Mouse (Mus musculus) ES-E14 (cell line): ENCODE data around the gene Themis3. TPM values are rescaled to one million over a fixed set of nuclear protein-coding genes. Genes with fewer than 3 reads are reported as not detected.
"Not testable (repeated sequence)": the region's sequence is repeated elsewhere in the genome, so short reads cannot be mapped to it uniquely, and the experiment has no call there.

Experiments used
- DNase-seq: peaks from one replicate; pipeline ENCODE4 v3.0.0-alpha.2; 2013; ENCODE audit warnings: low read depth, low spot score
- H3K27ac ChIP-seq: 2 replicates; pipeline ENCODE4 v1.5.1; 2012; ENCODE audit warnings: low read depth, mild to moderate bottlenecking, low read length, moderate library complexity, mixed read lengths; ENCODE audit not compliant: poor library complexity, insufficient read depth, severe bottlenecking
- H3K36me3 ChIP-seq: 2 replicates; pipeline ENCODE4 v1.6.1; 2012; ENCODE audit warnings: mild to moderate bottlenecking, low read length, moderate library complexity, mixed read lengths; ENCODE audit not compliant: control insufficient read depth, poor library complexity, insufficient read depth, severe bottlenecking
- H3K4me1 ChIP-seq, 2 experiments: fragments of 150-350 bp in 1 of 2; sonication (generic) in 1 of 2; 2 replicates each; pipeline ENCODE4 v1.6.1; 2012; ENCODE audit warnings: low read length in 2 of 2, mild to moderate bottlenecking in 1 of 2, mixed read lengths in 1 of 2; ENCODE audit not compliant: control insufficient read depth in 2 of 2, insufficient read depth in 2 of 2, poor library complexity in 1 of 2
- H3K4me3 ChIP-seq, 2 experiments: fragments of 150-350 bp in 1 of 2; sonication (generic) in 1 of 2; 2 replicates each; pipeline ENCODE4 v1.5.1; 2012; ENCODE audit warnings: low read length in 2 of 2, low read depth in 1 of 2, mild to moderate bottlenecking in 1 of 2, mixed read lengths in 1 of 2; ENCODE audit not compliant: insufficient read depth in 1 of 2, poor library complexity in 1 of 2, severe bottlenecking in 1 of 2
- H3K9ac ChIP-seq: 2 replicates; pipeline ENCODE4 v1.6.1; 2012; ENCODE audit warnings: low read depth, mild to moderate bottlenecking, low read length, mixed read lengths; ENCODE audit not compliant: poor library complexity, insufficient read depth, severe bottlenecking
- H3K9me3 ChIP-seq: fragments of 150-350 bp; sonication (generic); 2 replicates; pipeline ENCODE4 v1.6.1; 2012; ENCODE audit warnings: low read depth, mild to moderate bottlenecking, low read length; ENCODE audit not compliant: control insufficient read depth, insufficient read depth
- CHD2 ChIP-seq: IDR thresholded peaks from 2 replicates; pipeline ENCODE4 v1.6.1; 2014; ENCODE audit warnings: mild to moderate bottlenecking, low read depth, low read length, inconsistent platforms
- HCFC1 ChIP-seq: IDR thresholded peaks from 2 replicates; pipeline ENCODE4 v1.6.1; 2012; ENCODE audit warnings: low read length, inconsistent platforms, borderline replicate concordance; ENCODE audit not compliant: insufficient read depth
- MAFK ChIP-seq: IDR thresholded peaks from 2 replicates; pipeline ENCODE4 v1.6.1; 2014; ENCODE audit warnings: mild to moderate bottlenecking, low read depth, low read length, inconsistent platforms; ENCODE audit not compliant: insufficient read depth
- ZC3H11A ChIP-seq: IDR thresholded peaks from 2 replicates; pipeline ENCODE4 v1.6.1; 2012; ENCODE audit warnings: low read depth, mild to moderate bottlenecking, inconsistent platforms, low read length, borderline replicate concordance
- ZNF384 ChIP-seq: IDR thresholded peaks from 2 replicates; pipeline ENCODE4 v1.6.1; 2012; ENCODE audit warnings: low read depth, low read length, inconsistent platforms
- in situ Hi-C, 2 experiments: fragments of 600-800 bp; cut with MboI; formaldehyde crosslinking; loops; one replicate each; pipeline ENCODE4 v1.15.1; 2025; ENCODE audit warnings: low sequenced_read_pairs in 2 of 2, inconsistent platforms in 1 of 2; ENCODE audit not compliant: unreplicated experiment in 2 of 2
- total RNA-seq: library from RNA; depleted of rRNA; stranded (reverse); fragments of 300-350 nt; gene quantifications from 2 replicates; pipeline ENCODE4 v1.2.3, GENCODE M21; 2012

Gene Themis3
- total RNA-seq, 1 experiment: 0.13 TPM

- Histone ChIP-seq H3K4me3 (no peak overlapping the region), H3K9ac (no peak overlapping the region), H3K9me3 (no peaks in the 10 kb centered on the region), H3K4me1 (no peaks in the 10 kb centered on the region), H3K27ac (no peak overlapping the region), H3K36me3 (no peaks in the 10 kb centered on the region)
- DNase-seq: peak; percentile 15
- no peak for TF ChIP-seq ZC3H11A
- in situ Hi-C loops: no loop called here
These were observed 43.9 kb downstream of the Themis3 start for GRCm38 (mm10) chr17:66550486-66550885.

- H3K27ac ChIP-seq: no peak overlapping the region
- in situ Hi-C loops: no loop called here
- no peak overlapping the region for H3K4me3 ChIP-seq
- TF ChIP-seq ZNF384: no peak
- no peak for TF ChIP-seq MAFK
- TF ChIP-seq CHD2: no peak
- TF ChIP-seq HCFC1: no peak
- TF ChIP-seq ZC3H11A: no peak
- DNase-seq: no peak
- H3K4me1 ChIP-seq: no peaks in the 10 kb centered on the region
- no peaks in the 10 kb centered on the region for H3K36me3 ChIP-seq
- no peaks in the 10 kb centered on the region; the same call in 1 of the 2 replicates for H3K9me3 ChIP-seq
- no peak overlapping the region for H3K9ac ChIP-seq
These were observed 62.1 kb downstream of the Themis3 start for GRCm38 (mm10) chr17:66532285-66532684.

DNA sequence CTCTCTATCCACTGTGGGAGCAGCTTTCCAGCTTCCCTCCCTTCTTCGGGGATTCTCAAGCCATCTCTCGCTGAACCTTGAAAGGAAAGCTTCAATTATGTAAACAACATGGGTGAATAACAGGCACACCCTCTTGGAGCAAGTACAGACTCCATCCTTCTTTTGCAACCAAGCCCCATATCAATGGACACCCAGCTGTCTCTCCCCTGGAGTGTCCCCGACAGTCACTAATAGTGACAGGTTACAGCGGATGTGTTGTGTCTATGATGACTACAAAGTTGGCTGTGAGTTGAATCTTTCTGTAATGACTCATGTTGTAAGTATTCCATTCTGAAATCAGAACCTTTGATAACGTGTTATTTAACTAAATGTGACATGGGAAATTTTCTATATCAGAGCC, 71.0 kb downstream of the Themis3 start:
- Histone ChIP-seq H3K9me3 (no peaks in the 10 kb centered on the region), H3K27ac (no peak overlapping the region), H3K9ac (no peak overlapping the region), H3K4me1 (no peaks in the 10 kb centered on the region), H3K4me3 (no peak overlapping the region), H3K36me3 (no peaks in the 10 kb centered on the region)
- in situ Hi-C loops: no loop called here
- no peak for DNase-seq
- TF ChIP-seq CHD2 (no peak), MAFK (no peak), ZNF384 (no peak), HCFC1 (no peak), ZC3H11A (no peak)

DNA sequence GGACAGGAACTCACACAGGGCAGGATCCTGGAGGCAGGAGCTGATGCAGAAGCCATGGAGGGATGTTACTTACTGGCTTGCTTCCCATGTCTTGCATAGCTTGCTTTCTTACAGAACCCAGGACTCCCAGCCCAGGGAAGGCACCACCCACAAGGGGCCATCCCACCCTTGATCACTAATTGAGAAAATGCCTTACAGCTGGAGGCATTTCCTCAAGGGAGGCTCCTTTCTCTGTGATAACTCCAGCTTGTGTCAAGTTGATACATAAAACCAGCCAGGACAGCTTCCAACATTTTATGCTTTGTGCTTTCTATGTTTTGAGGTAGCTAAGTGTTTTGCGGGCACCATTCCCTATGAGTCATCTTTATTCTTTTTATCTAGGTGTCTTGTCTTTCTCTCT, 71.8 kb downstream of the Themis3 start:
- H3K36me3 ChIP-seq, DNase-seq, H3K4me1 ChIP-seq, H3K4me3 ChIP-seq, H3K27ac ChIP-seq, H3K9ac ChIP-seq, H3K9me3 ChIP-seq, in situ Hi-C loops: not testable (repeated sequence)

DNA sequence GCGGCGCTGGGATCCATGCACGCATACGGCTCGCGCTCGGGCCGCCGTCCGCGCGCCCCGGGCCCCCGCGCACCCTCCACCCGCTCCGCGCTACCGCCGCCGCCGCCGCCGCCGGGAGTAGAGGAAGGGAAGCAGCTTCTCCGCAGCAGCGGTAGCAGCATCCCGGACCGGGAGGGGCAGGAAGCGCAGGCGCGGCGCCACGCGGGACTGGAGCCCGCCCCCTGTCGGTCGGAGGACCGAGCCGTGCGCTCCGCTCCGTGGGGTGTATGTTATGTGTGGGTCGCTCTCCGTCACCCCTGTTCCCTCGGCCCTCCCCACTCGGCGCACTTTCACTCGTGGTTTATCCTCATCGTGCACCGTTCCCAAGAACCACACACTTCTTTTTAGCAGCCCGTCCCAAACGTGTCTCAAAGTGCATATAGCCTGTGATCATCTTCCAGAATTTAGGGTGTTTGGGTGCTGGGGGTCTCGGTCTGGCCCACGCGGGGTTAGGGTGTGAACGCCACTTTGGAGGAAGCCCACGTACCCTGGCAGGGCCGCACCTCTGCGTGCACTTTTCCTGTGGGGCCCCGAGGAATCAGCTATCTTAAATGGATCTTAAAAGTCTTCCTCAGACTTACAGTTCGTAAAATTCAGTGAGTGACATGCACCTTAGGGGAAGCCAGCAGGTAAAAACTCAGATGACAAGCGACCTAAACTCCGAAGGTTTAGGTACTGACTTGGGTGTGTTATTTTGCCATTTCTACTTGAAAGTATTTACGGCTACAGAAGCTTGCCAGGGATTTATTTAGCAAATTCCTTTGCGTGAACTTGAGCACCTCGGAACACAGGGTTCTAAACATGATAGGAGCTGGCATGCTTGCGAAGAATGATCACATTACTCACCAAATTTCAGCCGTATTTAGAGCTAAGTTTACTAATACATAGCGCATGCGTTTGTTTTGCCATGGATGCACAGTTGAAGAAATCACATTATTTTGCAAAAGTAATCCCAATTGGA, 74.6 kb downstream of the Themis3 start, which contains the start of gene Rab12:
Rab12 (minus strand) TSS at position 176 of the 1,000 bp plus-strand sequence.
- Histone ChIP-seq H3K27ac (no peak within 1 kb of the TSS), H3K9ac (peak within 1 kb of the TSS; percentile 87), H3K4me1 (peaks cover under 1 to 5% of the 10 kb centered on the region in 2 experiments; a peak in 3 of 4 replicates), H3K36me3 (no peaks in the 10 kb centered on the region; the same call in 1 of the 2 replicates), H3K4me3 (peak within 1 kb of the TSS; percentile 82 to 87), H3K9me3 (no peaks in the 10 kb centered on the region)
- in situ Hi-C loops: no loop called here
- DNase-seq: no peak
- TF ChIP-seq ZNF384: no peak
- TF ChIP-seq HCFC1: peak; percentile 75
- TF ChIP-seq ZC3H11A: no peak
